Mouse (Mus musculus) cortical plate, adult 2 months (tissue): ENCODE data around the gene Apoc3. TPM values are rescaled to one million over a fixed set of nuclear protein-coding genes. Genes with fewer than 3 reads are reported as not detected.

Source experiments
- H3K27ac ChIP-seq: fragments of 200-500 bp; 2 replicates; pipeline ENCODE4 v1.5.1; 2012; ENCODE audit warnings: low read length, control low read depth, inconsistent platforms; ENCODE audit not compliant: insufficient read depth
- H3K4me1 ChIP-seq: fragments of 200-500 bp; 2 replicates; pipeline ENCODE4 v1.6.1; 2011; ENCODE audit warnings: low read length; ENCODE audit not compliant: control insufficient read depth, insufficient read depth
- H3K4me3 ChIP-seq: fragments of 200-500 bp; 2 replicates; pipeline ENCODE4 v1.5.1; 2011; ENCODE audit warnings: mild to moderate bottlenecking, low read length, control low read depth; ENCODE audit not compliant: insufficient read depth
- CTCF ChIP-seq: fragments of 200-500 bp; IDR thresholded peaks from 2 replicates; pipeline ENCODE4 v1.5.1; 2011; ENCODE audit warnings: mild to moderate bottlenecking, control low read depth, low read length; ENCODE audit not compliant: insufficient read depth; ENCODE audit errors: extremely low read depth
- POLR2A ChIP-seq: fragments of 200-500 bp; IDR thresholded peaks from 2 replicates; pipeline ENCODE4 v1.6.1; 2011; ENCODE audit warnings: mild to moderate bottlenecking, low read length, control low read depth; ENCODE audit not compliant: insufficient read depth; ENCODE audit errors: extremely low read depth
- polyA plus RNA-seq: library from polyadenylated mRNA; depleted of rRNA; stranded (reverse); fragments of >200 nt; gene quantifications from 2 replicates; pipeline ENCODE4 v1.2.3, GENCODE M21; 2012

Apoc3 gene
- polyA plus RNA-seq, 1 experiment, result 1.1 TPM

DNA sequence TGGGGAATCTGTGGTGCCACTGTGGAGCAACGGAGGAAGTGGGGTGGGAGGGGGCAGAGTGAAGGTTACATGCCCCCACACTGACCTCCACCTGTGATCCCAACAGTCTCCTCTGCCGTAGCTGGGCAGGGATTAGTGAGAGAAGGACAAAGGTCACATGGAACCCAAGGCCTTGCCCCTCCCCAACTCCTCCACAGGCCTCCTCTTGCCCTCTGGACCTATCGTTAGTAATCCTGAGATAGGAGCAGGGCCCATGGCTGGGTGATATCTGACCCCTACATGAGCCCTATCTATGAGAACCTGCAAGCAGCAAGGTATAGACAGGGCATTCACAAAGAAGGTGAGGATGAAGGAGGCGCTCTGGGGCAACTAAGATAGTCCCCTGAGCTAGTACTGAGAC lies 213 bp upstream of the Apoc3 start:
- Histone ChIP-seq H3K27ac (no peak overlapping the region), H3K4me1 (no peaks in the 10 kb centered on the region), H3K4me3 (no peak overlapping the region)
- TF ChIP-seq POLR2A (no peak), CTCF (no peak)

GRCm38 (mm10) chr9:46235196-46235595 lies 240 bp downstream of the Apoc3 start:
- Histone ChIP-seq H3K27ac (no peak overlapping the region), H3K4me1 (no peaks in the 10 kb centered on the region), H3K4me3 (no peak overlapping the region)
- TF ChIP-seq CTCF, result no peak
- no peak for TF ChIP-seq POLR2A

GRCm38 (mm10) chr9:46230450-46230975 lies 4.9 kb downstream of the Apoc3 start:
- Histone ChIP-seq H3K4me1 (no peaks in the 10 kb centered on the region), H3K27ac (no peak overlapping the region), H3K4me3 (peak overlapping the region; percentile 44)
- TF ChIP-seq POLR2A (no peak), CTCF (no peak)

DNA sequence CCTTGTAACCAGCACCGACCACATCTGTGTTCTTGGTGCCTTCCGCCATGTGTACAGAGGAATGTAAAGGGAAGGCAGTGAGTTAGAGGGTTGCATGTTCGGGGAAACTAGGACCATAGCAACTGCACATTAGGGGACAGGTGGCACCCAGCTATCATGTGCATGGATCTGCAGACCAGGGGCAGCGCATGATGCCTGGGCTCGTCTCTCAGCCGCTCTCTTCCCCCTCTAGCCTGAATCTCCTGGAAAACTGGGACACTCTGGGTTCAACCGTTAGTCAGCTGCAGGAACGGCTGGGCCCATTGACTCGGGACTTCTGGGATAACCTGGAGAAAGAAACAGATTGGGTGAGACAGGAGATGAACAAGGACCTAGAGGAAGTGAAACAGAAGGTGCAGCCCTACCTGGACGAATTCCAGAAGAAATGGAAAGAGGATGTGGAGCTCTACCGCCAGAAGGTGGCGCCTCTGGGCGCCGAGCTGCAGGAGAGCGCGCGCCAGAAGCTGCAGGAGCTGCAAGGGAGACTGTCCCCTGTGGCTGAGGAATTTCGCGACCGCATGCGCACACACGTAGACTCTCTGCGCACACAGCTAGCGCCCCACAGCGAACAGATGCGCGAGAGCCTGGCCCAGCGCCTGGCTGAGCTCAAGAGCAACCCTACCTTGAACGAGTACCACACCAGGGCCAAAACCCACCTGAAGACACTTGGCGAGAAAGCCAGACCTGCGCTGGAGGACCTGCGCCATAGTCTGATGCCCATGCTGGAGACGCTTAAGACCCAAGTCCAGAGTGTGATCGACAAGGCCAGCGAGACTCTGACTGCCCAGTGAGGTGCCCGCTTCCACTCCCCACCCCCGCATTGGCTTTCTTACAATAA lies 5.6 kb downstream of the Apoc3 start:
- Histone ChIP-seq H3K4me3 (peak overlapping the region; percentile 44), H3K27ac (no peak overlapping the region), H3K4me1 (no peaks in the 10 kb centered on the region)
- TF ChIP-seq CTCF (peak; percentile 65), POLR2A (peak; percentile 73; the same call in 1 of the 2 replicates)

DNA sequence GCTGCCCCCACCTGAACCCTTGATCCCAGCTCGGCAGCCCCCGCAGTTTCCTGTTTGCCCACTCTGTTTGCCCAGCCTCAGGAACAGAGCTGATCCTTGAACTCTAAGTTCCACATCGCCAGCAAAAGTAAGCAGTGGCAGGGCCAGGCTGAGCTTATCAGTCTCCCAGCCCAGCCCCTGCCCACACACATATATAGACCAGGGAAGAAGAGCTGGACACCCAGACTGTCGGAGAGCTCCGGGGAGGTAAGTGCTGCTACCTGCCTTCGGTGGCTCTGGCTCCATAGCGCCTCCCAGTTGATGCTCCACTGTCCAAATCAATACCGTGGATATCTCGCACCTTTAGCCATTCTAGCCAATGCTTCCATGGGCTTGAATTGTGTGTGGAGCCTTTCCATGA lies 6.9 kb downstream of the Apoc3 start, which contains the start of gene Apoa1:
TSS of gene Apoa1 (plus strand) at position 90 of the 400 bp plus-strand sequence.
- Histone ChIP-seq H3K4me3 (no peak within 1 kb of the TSS; the same call in 1 of the 2 replicates), H3K27ac (no peak within 1 kb of the TSS), H3K4me1 (no peaks in the 10 kb centered on the region)
- TF ChIP-seq CTCF (no peak), POLR2A (no peak)

- H3K4me1 ChIP-seq, result no peaks in the 10 kb centered on the region
- TF ChIP-seq POLR2A (no peak), CTCF (no peak)
- H3K4me3 ChIP-seq, result no peak overlapping the region
- H3K27ac ChIP-seq, result no peak overlapping the region
These were observed 8.3 kb downstream of the Apoc3 start for GRCm38 (mm10) chr9:46227064-46227614.

GRCm38 (mm10) chr9:46224945-46225660 lies 10.3 kb downstream of the Apoc3 start:
- no peak for TF ChIP-seq POLR2A
- no peak for TF ChIP-seq CTCF
- Histone ChIP-seq H3K27ac (no peak overlapping the region), H3K4me3 (no peak overlapping the region), H3K4me1 (no peaks in the 10 kb centered on the region)

DNA sequence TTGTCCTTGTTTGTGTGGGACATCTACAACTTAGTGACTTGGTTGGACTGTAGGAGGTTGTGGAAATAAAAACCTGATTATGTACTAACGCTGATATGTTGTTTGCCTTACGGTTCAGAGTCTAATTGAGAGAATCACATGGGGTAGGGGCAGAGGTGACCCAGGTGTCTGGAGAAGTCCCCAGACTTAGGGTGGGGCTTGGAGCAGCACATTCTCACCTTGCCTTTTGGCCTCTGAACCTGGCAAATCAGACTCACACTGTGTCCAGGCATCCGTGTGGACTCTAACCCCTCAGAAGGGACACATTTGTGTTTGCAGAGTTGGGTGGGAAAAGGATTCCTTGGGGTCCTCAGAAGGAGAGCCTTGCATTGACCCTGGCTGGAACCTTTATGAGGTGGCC lies 11.3 kb downstream of the Apoc3 start:
- Histone ChIP-seq H3K4me1 (no peaks in the 10 kb centered on the region), H3K4me3 (no peak overlapping the region)
- no peak for TF ChIP-seq POLR2A
- TF ChIP-seq CTCF, result no peak

DNA sequence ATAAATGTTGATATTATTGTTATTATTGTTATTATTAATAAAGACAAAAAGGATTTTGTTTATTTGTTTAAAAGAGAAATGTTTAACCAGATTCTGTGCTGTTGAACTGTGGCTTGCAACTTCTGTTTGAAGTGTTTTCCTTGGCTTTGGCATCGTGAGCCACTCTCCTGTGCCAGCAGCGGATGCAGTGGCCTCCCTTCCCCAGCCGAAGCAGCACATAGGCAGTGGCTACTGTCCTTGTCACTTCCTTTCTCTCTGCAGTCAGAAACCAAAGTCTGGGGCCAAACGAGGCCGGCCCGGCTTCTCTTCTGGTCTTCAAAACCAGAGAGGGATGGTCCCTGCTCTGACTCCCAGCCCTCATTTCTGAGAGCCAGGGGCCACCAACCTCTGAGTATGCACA lies 12.3 kb downstream of the Apoc3 start:
- TF ChIP-seq CTCF, result no peak
- no peak for TF ChIP-seq POLR2A
- H3K27ac ChIP-seq, result no peak overlapping the region
- no peaks in the 10 kb centered on the region for H3K4me1 ChIP-seq
- H3K4me3 ChIP-seq, result no peak overlapping the region

More for the DNA sequence above, 11.3 kb downstream of the Apoc3 start:
- H3K27ac ChIP-seq, result no peak overlapping the region

DNA sequence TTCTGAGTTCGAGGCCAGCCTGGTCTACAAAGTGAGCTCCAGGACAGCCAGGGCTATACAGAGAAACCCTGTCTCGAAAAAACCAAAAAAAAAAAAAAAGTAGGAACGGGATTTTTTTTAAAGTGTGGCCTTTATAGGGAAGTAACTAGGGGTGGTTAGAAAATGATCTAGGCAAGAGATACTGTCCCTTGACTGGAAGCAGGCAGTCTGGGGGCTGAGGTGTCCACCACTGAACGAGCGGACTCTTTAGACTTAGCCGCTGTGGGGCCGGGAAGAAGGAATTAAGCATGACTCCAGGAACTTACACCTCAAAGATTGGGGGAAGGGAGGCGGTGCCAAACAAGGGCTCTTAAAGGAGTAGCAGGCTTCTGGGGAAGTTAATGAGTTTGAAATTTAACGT lies 17.3 kb downstream of the Apoc3 start:
- Histone ChIP-seq H3K27ac (no peak overlapping the region), H3K4me3 (no peak overlapping the region), H3K4me1 (peaks cover 5% of the 10 kb centered on the region; the same call in 1 of the 2 replicates)
- TF ChIP-seq CTCF (no peak), POLR2A (no peak)
